Mouse (Mus musculus) spleen, adult 2 months (tissue): ENCODE data around the gene 4931406C07Rik.

Experiments
- CTCF ChIP-seq: fragments of 200-500 bp; IDR thresholded peaks from 2 replicates; pipeline ENCODE4 v1.5.1; 2011; ENCODE audit warnings: mild to moderate bottlenecking, inconsistent platforms; ENCODE audit not compliant: insufficient read depth, insufficient read length, insufficient replicate concordance; ENCODE audit errors: extremely low read depth
- POLR2A ChIP-seq: fragments of 200-500 bp; IDR thresholded peaks from 2 replicates; pipeline ENCODE4 v1.6.1; 2011; ENCODE audit warnings: low read depth, low read length, inconsistent platforms

- TF ChIP-seq CTCF = no peak
- TF ChIP-seq POLR2A = no peak
Measured at GRCm38 (mm10) chr9:15263487-15263886, 42.8 kb downstream of the 4931406C07Rik start.
